Mouse (Mus musculus): ENCODE results near the gene Stard9.

The Stard9 gene

GRCm38 (mm10) chr2:120724176-120724575, 95.3 kb downstream of the Stard9 start:
- in situ Hi-C loops (cut with MboI, MseI), result no loop called here

DNA sequence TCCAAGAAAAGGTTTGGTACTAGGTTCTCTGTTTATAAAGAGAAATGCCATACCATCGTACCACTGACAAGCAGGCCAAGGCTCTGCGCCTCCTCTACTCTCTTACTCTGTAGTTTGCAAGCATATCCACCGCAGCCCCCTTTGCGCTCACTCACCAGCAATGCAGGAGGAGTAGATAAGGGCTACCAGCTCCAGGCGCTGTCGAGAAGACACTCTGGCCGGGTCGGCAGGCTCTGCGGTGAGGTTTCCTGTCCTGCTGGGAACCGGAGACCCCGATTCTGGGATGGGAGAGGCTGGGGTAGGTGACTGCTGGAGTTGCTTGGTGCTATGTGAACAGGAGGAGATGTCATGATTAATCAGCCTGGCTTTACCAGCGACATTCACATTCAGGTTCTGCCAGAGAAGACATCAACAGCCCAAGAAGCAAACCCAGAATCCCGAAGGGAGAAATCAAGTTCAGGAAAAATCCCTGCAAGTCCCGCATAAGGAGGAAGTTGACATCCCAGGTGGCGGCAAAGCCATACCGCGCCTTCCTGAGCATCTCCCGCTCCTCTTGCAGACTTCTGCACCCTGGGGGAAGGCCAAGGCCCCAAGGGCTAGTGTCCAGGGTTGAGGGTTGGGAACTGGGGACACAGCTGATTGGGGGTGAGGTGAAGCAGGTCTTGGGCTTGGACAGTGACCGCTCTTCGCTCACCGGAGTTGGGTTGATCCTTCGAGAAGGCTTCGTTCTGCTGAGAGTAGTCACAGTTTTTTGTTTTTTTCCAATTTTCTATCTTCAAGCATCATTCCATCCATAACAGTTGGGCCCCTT, 101.1 kb downstream of the Stard9 start:
- in situ Hi-C loops (cut with MboI, MseI), result no loop called here

DNA sequence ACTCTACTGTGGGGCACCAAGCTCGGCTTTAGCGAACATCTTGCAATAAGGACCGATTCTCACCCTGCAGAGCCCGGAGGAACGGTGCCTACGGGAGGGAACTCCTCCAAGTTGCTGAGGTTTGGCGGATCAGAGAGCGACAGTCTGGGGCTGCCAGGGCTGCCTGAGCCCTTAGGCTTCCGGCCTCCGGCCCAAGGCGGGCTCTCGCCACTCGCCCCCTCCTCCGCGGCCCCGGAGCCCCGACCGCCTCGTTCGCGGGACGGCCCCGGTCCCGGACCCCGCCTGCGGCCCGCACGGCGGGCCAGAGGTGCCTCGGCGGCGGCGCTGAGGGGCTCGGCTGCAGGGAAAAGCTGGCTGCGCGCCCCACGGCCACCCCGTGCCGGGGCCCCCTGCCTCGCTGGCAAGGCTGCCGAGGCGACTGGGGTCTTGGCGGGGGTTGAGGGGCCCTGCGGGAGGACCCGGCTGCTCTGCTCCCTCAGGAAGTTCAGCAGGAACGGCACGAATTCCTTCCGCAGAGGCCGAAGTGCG, 101.8 kb downstream of the Stard9 start:
- in situ Hi-C loops (cut with MboI, MseI), result no loop called here

GRCm38 (mm10) chr2:120731167-120731862, 102.4 kb downstream of the Stard9 start:
- in situ Hi-C loops (cut with MboI, MseI), result no loop called here

GRCm38 (mm10) chr2:120731877-120732530, 103.1 kb downstream of the Stard9 start:
- in situ Hi-C loops (cut with MboI, MseI), result no loop called here

GRCm38 (mm10) chr2:120745496-120745895, 116.6 kb downstream of the Stard9 start:
- in situ Hi-C loops (cut with MboI, MseI), result no loop called here

- in situ Hi-C loops (cut with MboI, MseI), result no loop called here
Measured at GRCm38 (mm10) chr2:120748041-120748440, 119.1 kb downstream of the Stard9 start.

DNA sequence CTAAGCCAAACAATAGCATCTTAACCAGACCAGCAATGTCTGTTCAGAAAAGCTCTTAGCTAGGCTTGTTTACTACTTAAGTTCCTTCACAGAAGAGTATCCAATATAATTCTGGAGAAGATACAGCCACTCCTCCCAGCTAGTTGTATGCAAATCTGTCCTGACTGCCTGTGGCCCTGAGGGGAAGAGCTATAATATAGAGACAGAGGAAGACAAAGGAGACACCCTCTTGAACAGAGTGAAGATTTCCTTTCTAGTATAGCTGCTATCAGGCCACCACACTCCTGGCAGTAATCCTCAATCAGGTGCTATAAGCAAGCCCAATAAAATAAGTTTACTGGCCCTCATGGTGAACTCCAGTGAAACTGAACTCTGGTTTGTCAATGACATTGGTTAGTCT, 133.0 kb downstream of the Stard9 start:
- in situ Hi-C loops (cut with MboI, MseI), result no loop called here

GRCm38 (mm10) chr2:120770265-120770935, 141.5 kb downstream of the Stard9 start:
- in situ Hi-C loops (cut with MboI, MseI), result loop anchor here (10.0 kb wide), 1 partner anchor 1554 kb away; no protein-coding TSS in a partner anchor
